Mouse (Mus musculus) frontal cortex, adult (tissue): ENCODE measurements around the gene Hs6st2.

Source experiments
- ATAC-seq: cut with Nextera tagmentation; 2 replicates; pipeline ENCODE4 v1.9.2; 2017; ENCODE audit warnings: mild to moderate bottlenecking, moderate library complexity, mixed read lengths; ENCODE audit not compliant: low TSS enrichment

Gene Hs6st2

DNA sequence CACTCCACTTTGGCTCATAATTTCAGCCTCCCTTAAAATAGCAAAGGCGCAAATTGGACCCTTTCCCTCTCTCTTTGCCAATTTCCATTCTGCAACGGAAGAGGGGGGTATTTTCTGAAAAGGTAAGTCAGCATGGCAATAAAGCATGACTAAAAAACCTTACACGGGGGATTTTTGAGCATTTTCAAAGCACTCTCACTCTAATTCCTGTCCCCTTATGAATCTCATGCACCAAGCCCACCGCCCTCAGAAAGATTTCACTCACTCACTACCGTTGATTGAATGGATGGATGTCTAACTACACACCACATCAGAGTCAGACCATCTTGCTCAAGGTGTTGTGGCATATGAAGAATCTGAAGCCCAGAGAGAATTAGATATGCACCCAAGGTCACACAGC lies at the start of gene Hs6st2:
TSS of gene Hs6st2 (minus strand) at position 101 of the 400 bp plus-strand sequence.
- ATAC-seq = no peak

- no peak for ATAC-seq
Measured at GRCm38 (mm10) chrX:51714086-51714745, 32.6 kb upstream of the Hs6st2 start.

GRCm38 (mm10) chrX:51712996-51713395 lies 31.3 kb upstream of the Hs6st2 start:
- ATAC-seq = no peak

DNA sequence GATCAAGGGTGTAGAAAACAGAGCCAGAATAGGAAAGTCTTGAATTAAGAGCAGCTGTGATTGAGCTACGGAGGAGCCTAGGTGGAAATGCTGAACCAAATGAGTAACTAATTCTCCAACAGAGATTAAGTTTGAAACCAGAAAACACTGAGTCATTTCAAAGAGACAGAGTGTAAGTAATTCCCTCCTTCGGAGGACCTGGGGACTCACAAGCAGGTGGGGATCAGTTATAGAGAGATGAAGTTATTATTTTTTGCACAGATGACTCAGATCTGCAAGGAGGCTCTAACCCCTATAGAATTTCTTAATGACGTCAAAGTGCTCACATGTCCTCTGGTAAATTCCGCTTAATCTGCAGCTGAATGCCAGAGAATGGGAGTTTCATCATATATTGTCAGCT lies 21.2 kb upstream of the Hs6st2 start:
- ATAC-seq = no peak

DNA sequence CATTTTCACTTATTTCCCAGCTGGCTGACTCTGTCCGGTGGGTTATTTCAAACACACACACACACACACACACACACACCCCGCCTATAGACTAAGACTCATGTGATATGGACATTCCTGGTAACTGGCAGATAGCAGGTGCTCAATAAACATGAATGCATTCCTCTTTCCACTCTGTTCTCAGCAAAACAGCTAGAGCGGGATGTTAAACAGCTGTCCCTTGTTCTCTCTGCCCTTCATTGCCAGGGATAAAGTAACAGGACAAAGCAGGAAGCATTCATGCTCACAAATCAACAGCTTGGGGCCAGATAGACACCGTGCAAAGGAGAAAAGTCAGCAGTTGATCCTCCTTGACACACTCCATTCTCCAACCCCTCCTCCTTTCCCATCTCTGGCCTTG lies 17.4 kb upstream of the Hs6st2 start:
- no peak for ATAC-seq

GRCm38 (mm10) chrX:51686048-51686949 lies 4.6 kb upstream of the Hs6st2 start:
- ATAC-seq = no peak

- no peak for ATAC-seq
Measured at GRCm38 (mm10) chrX:51684336-51685056, 2.8 kb upstream of the Hs6st2 start.

GRCm38 (mm10) chrX:51681170-51681667 lies 437 bp downstream of the Hs6st2 start:
- peak; percentile 45; the same call in 1 of the 2 replicates for ATAC-seq

- peak; percentile 71 for ATAC-seq
Measured at GRCm38 (mm10) chrX:51680428-51681169, 1.1 kb downstream of the Hs6st2 start.

GRCm38 (mm10) chrX:51679601-51680427 lies 1.8 kb downstream of the Hs6st2 start:
- ATAC-seq = peak; percentile 57

DNA sequence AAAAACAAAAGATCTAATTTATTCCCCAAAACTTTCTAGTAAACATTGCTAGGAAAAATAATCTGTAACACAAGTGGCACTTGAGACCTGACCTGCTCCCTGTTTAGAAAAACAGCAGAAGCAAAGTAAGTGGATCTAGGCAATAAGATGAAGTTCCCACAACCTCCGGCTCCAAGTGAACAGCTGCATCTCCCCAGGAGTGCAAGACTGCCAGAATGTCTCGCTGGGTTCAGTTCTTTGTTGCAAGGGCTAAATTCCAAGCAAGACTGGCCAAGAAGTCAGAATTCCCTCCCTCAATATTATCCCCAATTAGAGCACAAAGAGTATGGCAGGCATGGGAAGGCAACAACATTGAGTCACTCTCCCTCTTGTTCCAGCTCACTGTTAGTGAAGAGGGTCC lies 23.4 kb downstream of the Hs6st2 start:
- no peak for ATAC-seq

GRCm38 (mm10) chrX:51642661-51643257 lies 38.9 kb downstream of the Hs6st2 start:
- no peak for ATAC-seq

GRCm38 (mm10) chrX:51635756-51636155 lies 45.9 kb downstream of the Hs6st2 start:
- ATAC-seq = no peak

DNA sequence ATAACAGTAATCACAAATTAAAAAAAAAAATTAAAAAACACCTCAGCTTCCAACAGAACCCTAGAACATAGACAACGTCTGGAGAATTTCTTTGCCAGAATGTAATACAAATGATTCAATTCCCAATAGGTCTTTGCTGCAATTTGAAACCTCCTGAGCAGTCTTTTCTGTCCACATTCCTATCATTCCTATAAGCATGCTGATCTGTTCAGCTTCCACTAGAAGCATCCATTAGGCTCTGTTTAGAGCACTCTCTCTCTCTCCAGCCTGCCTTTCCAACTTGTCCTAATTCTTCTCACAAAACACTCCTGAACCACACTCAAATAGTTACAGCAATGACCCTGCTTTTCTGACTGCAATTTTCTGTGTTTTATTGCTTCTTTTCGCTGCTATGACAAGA lies 50.3 kb downstream of the Hs6st2 start:
- ATAC-seq = no peak

GRCm38 (mm10) chrX:51614384-51615004 lies 67.2 kb downstream of the Hs6st2 start:
- ATAC-seq = no peak

DNA sequence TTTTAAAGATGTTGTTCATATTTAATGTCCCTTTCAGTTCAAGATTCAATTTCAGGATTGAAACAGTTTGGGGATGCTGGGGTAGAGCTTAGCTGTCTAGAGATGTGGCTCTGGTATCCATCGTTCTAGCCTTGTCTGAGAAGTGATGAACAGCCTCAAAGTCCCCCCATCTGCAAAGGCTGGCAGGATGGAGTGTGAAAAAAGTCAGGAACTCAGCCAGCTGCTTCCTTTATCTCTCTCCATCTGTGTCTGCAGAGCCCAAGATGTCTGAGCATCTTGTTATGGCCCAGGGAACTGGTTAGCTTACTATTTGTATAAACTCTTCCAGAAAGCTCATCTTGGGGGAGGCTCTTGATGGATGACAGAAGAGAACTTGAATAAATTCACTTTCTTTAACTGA lies 70.9 kb downstream of the Hs6st2 start:
- peak; percentile 67 for ATAC-seq

GRCm38 (mm10) chrX:51606231-51606863 lies 75.3 kb downstream of the Hs6st2 start:
- peak; percentile 96 for ATAC-seq

GRCm38 (mm10) chrX:51592751-51593150 lies 88.9 kb downstream of the Hs6st2 start:
- peak; percentile 96 for ATAC-seq

- no peak for ATAC-seq
Measured at GRCm38 (mm10) chrX:51590448-51591010, 91.1 kb downstream of the Hs6st2 start.
